Mouse (Mus musculus) neutrophil, adult 65 days (primary cell): ENCODE measurements around the gene Kdm7a. TPM values are rescaled to one million over a fixed set of nuclear protein-coding genes. Genes with fewer than 3 reads are reported as not detected.

Source experiments
- total RNA-seq: library from RNA; stranded (reverse); gene quantifications from 2 replicates; pipeline ENCODE4 v1.2.4, GENCODE M21; 2023

The Kdm7a gene
- 125 and 142 TPM in 2 replicates for total RNA-seq

DNA sequence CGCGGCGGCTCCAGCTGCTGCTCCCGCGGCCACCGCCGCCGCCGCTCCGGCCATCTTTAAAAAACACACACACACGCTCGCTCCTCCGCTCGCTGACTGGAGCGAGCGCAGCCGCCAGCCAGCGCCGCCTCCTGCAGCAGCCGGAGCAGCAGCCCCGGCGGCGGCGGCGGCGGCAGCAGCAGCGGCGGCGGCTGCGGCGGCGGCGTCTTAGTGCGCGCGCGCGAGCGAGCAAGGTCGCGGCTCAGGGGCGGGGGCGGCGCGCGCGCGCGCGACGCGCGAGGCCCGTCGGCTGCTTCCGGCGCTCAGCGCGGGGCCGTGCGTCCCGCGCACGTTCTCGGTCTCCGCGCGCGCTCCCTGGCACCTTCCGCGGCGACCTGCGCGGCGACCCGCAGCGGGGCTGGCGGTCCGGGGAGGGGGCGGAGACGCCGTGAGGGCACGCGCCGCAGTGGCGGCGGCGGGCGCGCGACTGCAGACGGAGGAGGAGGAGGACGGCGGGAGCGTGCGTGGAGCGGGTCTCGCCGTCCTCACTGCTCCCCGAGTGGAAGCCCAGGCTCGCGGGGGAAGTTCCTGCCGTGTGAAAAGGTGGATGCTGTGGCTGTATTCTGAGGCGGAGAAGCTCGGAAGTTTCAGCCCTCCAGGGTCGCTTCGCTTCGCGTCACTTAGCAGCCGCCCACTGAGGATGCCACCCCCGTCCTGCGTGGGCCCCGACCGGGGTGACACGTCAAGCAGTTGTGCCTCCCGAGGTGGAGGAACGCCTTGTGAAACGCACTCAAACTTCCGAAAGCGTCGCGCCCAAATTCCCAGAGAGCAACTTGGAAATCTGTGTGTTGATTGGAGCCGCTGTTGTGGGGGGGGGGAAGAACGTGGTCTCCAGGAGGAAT, at the start of gene Kdm7a:
Kdm7a (minus strand) TSS at position 209 of the 881 bp plus-strand sequence.

DNA sequence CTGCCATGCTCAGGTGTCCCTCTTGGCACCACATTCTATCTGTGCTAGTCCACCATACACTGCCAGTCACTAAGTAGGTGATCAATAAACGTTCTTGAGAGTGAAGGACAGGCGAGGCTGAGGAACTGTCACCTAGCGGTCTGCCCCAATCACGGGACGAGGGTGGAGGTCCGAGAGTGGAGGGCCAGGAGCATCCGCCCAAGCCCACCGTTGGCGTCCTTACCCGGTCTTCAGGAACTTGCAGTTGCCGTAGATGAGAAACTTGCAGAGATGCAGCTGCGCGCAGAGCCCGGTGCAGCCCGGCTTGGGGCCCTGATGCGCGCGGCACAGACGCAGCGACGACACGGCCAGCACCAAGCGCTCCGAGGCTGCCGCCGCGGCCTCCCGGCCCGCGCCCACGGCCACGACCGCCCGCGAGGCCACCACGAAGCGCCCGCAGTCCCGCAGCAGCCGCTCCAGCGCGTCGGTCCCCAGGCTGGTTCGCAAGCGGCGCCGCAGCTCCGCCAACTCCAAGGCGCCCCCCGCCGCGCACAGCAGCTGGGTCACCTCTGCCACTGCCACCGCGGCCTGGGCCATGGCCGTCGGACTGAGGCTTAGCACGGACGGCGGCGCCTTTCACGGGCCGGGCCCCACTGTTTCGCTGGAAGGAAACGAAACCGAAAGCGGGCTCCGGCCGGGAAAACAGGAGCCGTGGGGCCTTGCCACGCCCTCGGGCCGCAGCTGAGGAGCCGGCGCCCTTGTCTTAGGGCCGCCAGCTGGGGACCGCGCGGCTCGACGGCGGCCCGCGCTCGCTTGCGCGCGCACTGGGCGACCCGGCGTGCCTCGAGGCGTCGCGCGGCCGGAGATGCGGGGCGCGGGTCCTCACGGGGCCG, 88.8 kb downstream of the Kdm7a start, which contains the start of gene Parp12:
Parp12 (minus strand) TSS at position 766 of the 872 bp plus-strand sequence.

Other genes starting within 250 kb of the Kdm7a start
- gene Parp12, start 88.4 kb downstream of the Kdm7a start, total RNA-seq: 5.5 and 6.3 TPM in 2 replicates
- 62.1 and 74.0 TPM in 2 replicates for gene Slc37a3, start 170.9 kb upstream of the Kdm7a start, total RNA-seq
- gene Rab19, start 174.4 kb upstream of the Kdm7a start, total RNA-seq: 2.0 and 3.0 TPM in 2 replicates
- gene Mkrn1, start 213.7 kb upstream of the Kdm7a start, total RNA-seq: 130 and 134 TPM in 2 replicates